Mouse (Mus musculus): Measurements from ENCODE around the gene Zmynd10. TPM values are rescaled to one million over a fixed set of nuclear protein-coding genes. Genes with fewer than 3 reads are reported as not detected.

Zmynd10 gene
- total RNA-seq, 2 experiments from 2014 or later, result not detected

DNA sequence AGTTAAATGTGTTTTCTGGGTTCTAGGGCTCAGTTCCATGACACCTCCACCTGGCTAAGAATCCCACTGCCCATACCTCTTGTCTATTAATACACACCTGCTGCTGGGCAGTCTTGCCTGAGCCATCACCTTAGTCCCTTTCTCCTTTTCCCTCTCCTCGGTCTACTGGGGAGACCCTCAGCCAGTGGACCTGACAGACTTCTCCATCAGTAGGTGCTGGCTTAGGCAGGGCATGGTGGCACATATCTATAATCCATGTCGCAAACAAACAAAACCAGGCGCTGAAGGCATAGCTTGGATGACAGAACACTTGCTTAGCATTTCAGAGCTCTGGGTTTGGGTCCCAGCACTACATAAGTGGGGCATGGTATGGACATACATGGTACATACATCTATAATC lies 8.4 kb upstream of the Zmynd10 start:
- intact Hi-C loops (cut with DNase I), result loop anchor here (10.0 kb wide), 1 partner anchor 644 kb away; the partner anchor contains the start of gene Manf

GRCm38 (mm10) chr9:107539940-107540339 lies 7.2 kb upstream of the Zmynd10 start:
- DNase-seq, result no peak
- intact Hi-C loops (cut with DNase I), result loop anchor here (10.0 kb wide), 1 partner anchor 645 kb away; the partner anchor contains the start of gene Manf

More for the DNA sequence above, 8.4 kb upstream of the Zmynd10 start:
- no peak for DNase-seq

GRCm38 (mm10) chr9:107540420-107540819 lies 6.7 kb upstream of the Zmynd10 start:
- no peak for DNase-seq
- intact Hi-C loops (cut with DNase I), result no loop called here

DNA sequence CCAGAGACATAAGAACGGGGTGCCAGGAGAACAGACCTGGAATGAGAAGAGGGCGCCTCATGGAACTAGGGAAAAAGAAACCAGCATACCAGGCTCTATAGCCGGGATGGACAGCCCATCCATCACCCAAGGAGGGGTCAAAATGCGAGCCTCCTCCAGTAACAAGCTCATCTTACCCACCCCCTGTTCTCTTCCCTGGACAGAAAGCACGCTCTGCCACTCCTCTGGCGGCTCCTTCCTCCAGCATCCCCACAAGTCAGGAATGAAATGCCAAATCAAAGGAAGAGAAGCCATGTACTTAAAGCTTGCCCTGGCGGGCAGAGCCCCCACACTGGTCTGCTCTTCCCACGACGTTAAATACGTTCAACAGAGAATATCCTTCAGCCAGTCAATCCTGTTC lies 6.1 kb upstream of the Zmynd10 start:
- DNase-seq, result no peak
- intact Hi-C loops (cut with DNase I), result no loop called here

GRCm38 (mm10) chr9:107541474-107542351 lies 5.4 kb upstream of the Zmynd10 start, which contains the start of the genes Cyb561d2 and Nprl2:
Gene Cyb561d2, minus strand, starts transcription at chr9:107542193.
Gene Nprl2, plus strand, starts transcription at chr9:107542226.
- intact Hi-C loops (cut with DNase I), result no loop called here
- DNase-seq, result peak; percentile 93 to 96

DNA sequence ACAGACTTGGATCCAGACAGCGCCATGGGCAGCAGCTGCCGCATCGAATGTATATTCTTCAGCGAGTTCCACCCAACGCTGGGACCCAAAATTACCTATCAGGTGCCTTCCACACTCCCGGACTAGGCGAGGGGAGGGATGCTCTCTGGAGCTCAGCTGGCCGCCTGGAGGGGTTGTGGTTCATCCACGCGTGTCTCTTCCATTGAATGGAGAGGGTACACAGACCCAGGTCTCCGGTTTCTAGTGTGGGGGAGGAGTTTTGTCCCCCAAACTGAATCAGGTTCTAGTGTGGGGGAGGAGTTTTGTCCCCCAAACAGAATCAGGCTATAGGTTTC lies 4.8 kb upstream of the Zmynd10 start:
- intact Hi-C loops (cut with DNase I), result no loop called here
- no peak for DNase-seq

DNA sequence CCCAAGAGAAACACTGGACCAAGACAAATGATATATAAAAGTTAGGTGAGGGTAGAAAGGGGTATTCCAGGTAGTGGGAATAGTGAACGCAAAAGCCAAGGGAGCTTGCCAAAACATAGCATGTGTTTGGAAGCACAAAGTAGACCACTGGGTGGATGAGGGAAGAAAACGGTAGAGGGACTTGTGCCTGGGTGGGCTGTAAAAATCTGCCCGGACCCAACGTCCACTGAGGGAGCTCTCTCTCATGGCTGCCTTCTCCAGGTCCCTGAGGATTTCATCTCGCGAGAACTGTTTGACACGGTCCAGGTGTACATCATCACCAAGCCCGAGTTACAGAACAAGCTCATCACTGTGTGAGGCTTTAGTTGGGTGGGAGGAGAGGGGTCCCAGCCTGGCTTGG lies 4.4 kb upstream of the Zmynd10 start:
- intact Hi-C loops (cut with DNase I), result no loop called here
- no peak for DNase-seq

DNA sequence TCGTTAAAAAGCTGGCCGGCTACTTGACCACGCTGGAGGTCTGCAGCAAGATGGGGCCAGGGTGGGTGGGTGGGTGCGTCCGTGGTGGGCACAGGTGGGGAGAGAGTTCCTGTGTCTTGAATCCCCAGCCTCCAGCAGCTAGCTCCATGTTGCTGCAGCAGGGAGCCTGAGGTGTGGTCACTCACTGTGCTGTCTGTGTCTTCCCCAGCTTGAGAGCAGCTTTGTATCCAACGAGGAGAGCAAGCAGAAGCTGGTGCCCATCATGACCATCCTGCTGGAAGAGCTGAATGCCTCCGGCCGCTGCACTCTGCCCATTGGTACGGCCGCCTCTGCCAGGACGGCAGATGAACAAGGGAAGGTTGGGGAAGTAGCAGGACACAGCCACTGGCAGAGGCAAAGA lies 3.8 kb upstream of the Zmynd10 start:
- no peak for DNase-seq
- intact Hi-C loops (cut with DNase I), result no loop called here

DNA sequence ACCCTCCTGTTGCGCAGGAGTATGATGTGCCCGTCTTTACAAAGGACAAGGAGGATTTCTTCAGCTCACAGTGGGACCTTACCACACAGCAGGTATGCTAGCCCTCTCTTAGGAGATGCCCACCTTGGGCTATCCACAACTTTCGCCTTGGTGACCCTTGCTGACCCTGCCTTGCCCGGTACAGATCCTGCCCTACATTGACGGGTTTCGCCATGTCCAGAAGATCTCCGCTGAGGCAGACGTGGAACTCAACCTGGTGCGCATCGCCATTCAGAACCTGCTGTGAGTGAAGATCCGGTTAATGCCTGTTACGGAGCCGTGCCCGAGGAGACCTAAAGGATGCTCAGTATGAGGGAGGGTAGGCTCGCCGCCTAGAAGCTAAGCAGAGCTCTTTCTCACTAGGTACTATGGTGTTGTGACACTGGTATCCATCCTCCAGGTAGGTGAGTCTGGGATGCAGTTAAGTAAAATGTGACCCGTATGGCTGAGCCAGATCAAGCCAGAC lies 2.9 kb upstream of the Zmynd10 start:
- intact Hi-C loops (cut with DNase I), result no loop called here
- DNase-seq, result no peak

DNA sequence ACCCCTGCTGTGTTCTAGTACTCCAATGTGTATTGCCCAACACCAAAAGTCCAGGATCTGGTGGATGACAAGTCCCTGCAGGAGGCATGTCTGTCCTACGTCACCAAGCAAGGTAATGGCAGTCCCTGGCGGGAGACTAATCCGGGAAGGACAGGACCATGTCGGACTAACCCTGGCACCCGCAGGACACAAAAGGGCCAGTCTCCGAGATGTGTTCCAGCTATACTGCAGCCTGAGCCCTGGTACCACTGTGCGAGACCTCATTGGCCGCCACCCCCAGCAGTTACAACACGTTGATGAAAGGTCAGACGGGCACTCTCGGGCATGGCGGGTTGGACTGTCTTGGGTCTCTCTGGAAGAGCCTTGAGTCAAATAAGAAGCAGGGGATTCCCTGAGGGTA lies 2.4 kb upstream of the Zmynd10 start:
- intact Hi-C loops (cut with DNase I), result no loop called here
- DNase-seq, result no peak

DNA sequence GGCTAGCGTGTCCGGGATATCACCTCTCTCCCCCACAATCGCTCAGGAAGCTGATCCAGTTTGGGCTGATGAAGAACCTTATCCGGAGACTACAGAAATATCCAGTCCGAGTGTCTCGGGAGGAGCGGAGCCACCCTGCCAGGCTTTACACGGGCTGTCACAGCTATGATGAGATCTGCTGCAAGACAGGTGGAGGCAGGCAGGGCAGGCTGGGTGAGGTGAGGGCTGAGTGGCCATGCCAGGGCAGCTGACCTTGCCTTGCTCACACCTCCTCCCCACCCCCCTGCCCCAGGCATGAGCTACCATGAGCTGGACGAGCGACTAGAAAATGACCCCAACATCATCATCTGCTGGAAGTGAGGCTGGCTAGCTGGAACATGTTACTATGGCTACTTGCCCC lies 1.9 kb upstream of the Zmynd10 start:
- intact Hi-C loops (cut with DNase I), result no loop called here
- DNase-seq, result no peak

- intact Hi-C loops (cut with DNase I), result no loop called here
- peak; percentile 77 to 81 for DNase-seq
Observed at GRCm38 (mm10) chr9:107545602-107546001, 1.5 kb upstream of the Zmynd10 start.

DNA sequence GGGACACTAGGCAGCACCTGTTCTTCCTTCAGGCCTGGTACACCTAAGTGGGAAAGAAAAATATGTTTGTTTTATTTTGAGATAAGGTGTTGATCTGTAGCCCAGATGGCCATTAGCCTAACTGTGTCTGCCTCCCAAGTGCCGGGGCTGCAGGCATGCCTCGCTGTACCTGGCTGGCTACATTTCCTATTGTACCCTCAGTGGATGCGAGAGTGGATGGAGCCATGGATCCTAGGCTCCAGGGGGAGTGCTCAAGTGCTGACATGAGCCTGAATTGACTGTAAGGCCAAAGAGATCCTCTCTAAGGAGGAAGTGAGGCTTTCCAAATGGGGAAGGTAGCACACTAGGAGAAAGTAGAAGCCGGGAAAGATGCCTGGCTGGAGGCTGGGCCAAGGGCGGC lies 859 bp downstream of the Zmynd10 start:
- no peak for DNase-seq
- intact Hi-C loops (cut with DNase I), result no loop called here

DNA sequence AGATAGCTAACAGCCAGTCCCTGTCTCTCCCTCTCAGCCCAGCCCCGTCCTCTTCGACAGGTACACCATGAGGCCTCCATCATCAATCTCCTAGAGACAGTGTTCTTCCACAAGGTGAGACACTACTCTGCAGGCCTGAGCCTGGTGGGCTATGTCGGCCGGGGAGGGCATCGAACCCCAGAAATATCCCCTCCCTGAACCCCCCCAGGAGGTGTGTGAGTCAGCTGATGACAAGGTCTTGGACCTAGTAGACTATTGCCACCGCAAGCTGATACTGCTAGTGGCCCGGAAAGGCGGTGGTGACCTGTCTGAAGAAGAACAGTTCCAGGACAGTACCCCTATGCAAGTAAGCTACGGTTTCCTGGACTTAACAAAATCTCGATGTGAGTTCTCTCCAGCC lies 1.7 kb downstream of the Zmynd10 start:
- no peak for DNase-seq
- intact Hi-C loops (cut with DNase I), result no loop called here

- DNase-seq, result no peak
- intact Hi-C loops (cut with DNase I), result no loop called here
Observed at GRCm38 (mm10) chr9:107549297-107550074, 2.4 kb downstream of the Zmynd10 start.

GRCm38 (mm10) chr9:107550491-107551116 lies 3.5 kb downstream of the Zmynd10 start:
- intact Hi-C loops (cut with DNase I), result no loop called here
- DNase-seq, result no peak

DNA sequence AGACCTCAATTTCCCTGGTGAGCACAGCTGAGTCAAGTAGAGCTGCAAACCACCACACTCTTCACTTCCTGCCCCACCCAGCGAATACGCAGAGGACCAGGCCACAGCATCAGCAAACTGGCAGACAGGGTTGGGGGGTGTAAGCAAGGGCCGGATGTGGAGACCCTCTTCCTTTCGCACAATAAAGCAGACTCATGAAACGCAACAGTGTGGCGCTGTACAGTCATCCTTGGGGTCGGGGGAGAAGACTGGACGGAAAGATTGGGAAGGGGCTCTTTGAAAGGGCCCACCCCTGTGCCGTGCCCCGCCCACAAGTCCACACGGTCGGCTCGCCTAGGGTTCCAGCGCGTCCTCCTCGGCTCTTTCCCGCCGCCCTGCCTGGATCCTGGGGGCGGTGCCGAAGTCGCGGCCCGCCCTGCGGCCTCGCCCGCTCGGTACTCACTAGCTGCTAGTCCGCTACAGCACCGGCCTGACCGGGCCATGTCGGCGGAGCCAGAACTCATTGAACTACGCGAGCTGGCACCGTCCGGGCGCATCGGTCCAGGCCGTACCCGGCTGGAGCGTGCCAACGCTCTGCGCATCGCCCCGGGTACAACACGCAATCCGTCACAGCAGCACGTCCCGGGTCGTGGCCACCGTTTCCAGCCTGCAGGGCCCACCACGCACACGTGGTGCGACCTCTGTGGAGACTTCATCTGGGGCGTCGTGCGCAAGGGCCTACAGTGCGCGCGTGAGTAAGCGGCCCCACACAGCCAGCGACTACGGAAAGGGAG lies 4.2 kb downstream of the Zmynd10 start, which contains the start of gene Rassf1:
Gene Rassf1 (plus strand): TSS at position 439 of the 773 bp plus-strand sequence.
- DNase-seq, result peak; percentile 71 to 76
- intact Hi-C loops (cut with DNase I), result no loop called here

DNA sequence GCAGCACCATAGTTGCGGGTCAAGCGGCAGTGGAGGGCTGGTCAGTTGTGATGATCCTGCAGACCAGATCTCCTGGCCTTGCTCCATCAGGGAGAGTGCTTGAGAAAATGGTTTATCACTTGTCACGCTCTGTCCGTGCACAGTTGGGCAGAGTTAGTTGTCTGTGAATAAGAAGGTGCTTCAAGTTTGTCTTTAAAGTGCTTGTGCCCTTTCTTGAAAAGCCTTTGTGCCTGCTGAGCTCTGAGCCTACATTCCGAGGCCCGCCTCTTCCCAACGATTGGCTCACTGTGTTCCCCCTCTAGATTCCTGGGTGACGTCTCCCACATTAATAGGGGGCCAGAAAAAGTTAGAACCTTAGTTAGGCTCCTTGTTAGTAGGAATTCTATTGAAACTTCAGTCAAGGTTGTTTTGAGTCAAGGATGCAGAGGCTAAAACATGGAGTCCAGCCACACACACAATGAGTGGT lies 4.8 kb downstream of the Zmynd10 start:
- DNase-seq, result no peak
- intact Hi-C loops (cut with DNase I), result no loop called here

DNA sequence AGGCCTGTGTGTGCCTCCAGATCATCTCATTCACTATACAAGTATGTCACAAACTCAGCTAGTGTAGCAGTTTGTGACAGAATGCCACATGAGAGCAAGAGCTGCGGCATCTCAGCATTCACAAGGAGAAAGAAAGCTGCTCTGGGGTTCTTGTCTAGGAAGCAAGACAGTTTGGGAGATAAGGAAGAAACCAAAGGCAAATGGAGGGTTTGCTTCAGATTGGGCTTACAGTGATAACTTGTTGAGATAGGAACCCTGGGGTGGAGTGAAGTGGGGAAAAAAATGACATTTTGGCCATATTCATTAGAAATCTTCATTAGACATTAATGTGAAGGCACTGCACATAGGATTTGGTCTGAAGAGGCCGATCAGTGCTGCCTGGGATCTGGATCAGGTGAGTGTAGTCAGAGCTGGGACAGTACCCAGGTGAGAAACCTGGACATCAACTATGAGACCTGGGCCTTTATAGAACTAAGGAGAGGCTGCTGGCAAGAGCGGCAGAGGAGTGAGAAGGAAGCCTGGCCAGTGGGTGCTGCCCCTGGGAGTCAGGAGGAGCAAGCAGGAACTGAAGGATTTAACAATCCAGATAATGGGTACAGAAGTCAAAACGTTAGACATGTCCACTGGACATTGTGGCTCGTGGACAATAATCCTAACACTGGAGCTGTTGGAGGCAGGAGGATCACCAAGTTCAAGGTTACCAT lies 5.7 kb downstream of the Zmynd10 start:
- intact Hi-C loops (cut with DNase I), result no loop called here
- DNase-seq, result no peak

Data from heart, postnatal 36 days (tissue).